Mouse (Mus musculus) layer of hippocampus, adult 9-11 months (tissue): ENCODE data around the gene Pde4dip.

Experiments used
- DNase-seq: peaks from one replicate; pipeline ENCODE4 v3.0.0; 2022

The Pde4dip gene

GRCm38 (mm10) chr3:97742841-97743240, 145.7 kb downstream of the Pde4dip start:
- DNase-seq: no peak

GRCm38 (mm10) chr3:97735575-97735974, 152.9 kb downstream of the Pde4dip start:
- DNase-seq: no peak

- no peak for DNase-seq
Observed at GRCm38 (mm10) chr3:97734259-97734658, 154.2 kb downstream of the Pde4dip start.

DNA sequence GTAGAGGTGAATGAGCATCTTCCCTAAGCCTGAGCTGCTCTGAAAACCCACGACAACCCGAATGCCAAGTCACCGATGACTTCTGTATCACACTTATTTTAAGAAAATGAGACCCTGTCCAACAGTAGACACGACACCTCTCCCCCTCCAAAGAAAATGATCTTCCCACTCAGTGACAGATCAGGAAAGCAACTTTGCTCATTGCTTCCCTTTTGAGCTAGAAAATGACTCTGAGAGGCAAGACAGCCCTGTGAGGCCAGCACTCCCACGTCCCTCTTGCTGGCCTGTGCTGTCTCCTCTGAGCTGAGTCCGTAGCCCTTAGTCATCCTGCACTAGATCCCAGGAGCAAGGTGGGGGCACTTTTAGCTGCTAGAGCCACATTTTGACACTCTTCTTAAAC, 155.9 kb downstream of the Pde4dip start:
- no peak for DNase-seq

- no peak for DNase-seq
Observed at GRCm38 (mm10) chr3:97730624-97731023, 157.9 kb downstream of the Pde4dip start.

DNA sequence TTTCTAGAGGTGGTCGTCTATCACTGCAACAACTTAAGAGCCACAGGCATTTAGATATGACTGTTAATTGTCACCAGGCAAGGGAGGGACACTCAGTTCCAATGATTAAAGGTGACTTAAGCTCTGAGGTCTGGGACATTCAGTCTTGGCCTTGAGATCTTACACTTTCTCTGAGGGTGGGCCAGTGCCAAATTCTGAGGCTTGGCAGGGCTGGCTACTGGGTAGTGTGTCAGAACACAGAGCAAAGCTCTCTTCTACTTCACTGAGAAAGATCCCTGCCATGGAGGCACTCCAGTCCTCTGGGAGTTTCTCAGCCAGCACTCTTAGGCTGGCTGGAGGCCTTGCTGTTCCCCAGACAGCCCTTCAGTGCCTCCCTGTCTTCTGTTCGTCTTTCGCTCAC, 158.4 kb downstream of the Pde4dip start:
- DNase-seq: no peak

GRCm38 (mm10) chr3:97727801-97728200, 160.7 kb downstream of the Pde4dip start:
- DNase-seq: no peak

- no peak for DNase-seq
Observed at GRCm38 (mm10) chr3:97719116-97719515, 169.4 kb downstream of the Pde4dip start.

DNA sequence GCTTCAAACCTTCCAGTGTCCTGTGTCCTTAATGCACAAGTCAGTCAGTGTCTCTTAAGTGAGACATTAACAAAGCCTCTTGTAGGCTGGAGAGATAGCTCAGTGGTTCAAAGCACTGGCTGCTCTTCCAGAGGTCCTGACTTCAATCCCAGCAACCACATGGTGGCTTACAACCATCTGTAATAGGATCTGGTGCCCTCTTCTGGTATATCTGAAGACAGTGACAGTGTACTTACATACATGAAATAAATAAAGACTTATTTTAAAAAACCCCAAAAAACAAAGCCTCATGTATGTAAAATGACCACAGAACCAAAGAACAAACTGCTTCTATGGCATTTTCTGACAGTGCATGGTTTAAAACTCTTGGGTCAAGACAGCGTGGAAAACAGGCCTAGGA, 172.6 kb downstream of the Pde4dip start:
- DNase-seq: no peak

- no peak for DNase-seq
Observed at GRCm38 (mm10) chr3:97710881-97711280, 177.6 kb downstream of the Pde4dip start.

DNA sequence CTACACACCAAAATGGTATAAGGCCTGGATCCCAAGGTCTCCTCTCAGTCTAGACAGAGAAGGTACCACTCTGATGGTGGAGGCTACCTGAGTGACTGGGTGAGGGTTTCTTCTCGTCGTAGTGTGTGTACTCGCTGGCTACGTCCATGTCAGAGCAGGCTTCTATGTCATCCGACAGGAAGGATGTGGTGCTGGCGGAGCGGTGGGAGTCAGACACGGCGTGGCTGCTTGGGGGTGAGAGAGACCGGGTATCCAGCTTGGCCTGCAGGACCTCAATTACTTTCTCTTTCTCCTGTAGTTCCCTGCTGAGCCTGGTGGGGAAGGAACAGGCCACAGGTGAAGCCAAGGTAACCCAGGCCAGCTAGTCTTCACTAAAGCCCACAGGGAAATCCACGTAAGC, 178.4 kb downstream of the Pde4dip start:
- DNase-seq: no peak

DNA sequence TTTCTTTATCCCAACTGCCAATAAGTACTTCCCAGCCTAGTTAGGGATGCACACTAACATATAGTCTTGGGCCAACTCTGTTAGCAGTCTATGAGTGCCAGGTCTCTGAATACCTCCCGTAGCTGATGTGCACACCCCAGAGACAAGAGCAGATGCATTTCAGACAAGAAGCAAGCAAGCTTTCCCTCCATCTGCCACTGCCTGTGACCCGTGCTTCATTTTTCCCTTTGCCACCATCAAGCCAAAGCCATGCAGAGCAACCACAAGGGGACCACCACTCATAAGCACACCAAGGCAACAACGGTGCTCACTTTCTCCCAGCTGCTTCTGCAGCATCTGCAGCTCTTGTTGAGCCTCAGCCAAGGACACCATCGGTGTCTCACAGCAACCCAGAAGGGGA, 181.9 kb downstream of the Pde4dip start:
- DNase-seq: no peak

GRCm38 (mm10) chr3:97705508-97705907, 183.0 kb downstream of the Pde4dip start:
- no peak for DNase-seq

DNA sequence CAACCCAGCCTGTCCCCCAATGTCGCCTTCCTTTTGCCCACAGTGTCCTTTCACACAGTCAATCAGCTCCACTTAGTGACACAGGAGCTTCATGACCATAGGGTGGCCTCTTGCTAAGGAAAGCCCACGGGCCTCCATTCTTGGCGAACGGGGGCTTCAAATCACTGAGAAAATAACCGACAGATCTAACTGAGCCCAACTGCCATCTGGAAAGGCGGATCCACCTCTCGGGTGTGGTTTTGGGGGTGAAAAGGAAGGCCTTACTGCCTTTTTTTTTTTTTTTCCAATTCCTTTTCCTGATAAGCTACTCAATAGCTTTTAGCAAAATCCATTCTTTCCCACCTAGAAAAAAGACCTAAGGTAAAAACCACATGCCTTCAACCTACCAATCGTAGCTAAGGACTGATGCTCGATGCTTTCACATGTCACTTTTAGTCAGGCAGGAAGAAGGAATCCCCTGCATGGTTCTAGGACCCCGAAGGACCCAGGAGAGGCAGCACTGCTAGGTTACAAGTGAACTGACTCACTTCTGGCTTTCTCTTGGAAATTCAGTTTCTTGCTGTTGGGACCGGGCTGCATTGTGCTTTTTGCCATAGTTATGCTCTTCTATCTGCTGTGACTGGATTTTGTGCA, 185.9 kb downstream of the Pde4dip start:
- DNase-seq: no peak

- DNase-seq: no peak
Observed at GRCm38 (mm10) chr3:97701198-97701597, 187.3 kb downstream of the Pde4dip start.

GRCm38 (mm10) chr3:97699061-97699460, 189.4 kb downstream of the Pde4dip start:
- DNase-seq: no peak

DNA sequence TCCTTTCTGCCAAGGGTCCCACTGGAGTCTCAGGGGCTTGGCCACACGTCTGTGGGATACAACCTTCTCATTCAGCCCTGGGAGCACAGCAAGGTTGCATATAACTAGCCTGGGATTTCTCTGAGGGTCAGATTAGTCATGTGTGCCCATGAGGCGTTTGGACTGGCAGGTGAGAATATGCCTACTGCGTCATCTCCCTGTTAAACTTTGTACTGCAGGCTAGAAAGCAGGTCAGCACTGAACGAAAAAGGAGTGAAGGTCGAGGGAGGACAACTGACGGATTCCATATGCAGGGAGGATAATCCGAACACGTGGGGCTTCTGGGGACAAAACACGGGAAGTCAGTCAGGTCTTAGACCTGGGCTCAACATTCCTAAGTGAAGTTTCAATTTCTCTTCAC, 191.2 kb downstream of the Pde4dip start:
- no peak for DNase-seq

DNA sequence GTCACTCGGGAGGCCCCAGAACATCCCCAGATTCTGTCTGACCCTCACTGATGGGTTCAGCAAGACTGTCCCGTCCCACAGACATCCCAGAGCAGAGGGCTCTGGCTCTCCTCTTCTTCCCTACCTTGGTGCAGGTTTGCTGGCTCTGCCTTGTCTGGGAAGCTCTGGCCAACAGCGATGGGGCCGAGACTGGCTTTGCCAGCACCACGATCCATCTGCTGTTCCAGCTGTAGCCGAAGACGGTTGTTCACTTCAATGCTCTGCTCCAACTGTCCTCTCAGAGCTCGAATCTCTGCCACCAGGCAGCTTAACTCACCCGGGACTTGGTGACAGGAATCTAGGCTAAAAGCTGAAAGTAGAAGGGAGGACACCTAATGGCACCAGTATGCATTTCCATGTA, 191.6 kb downstream of the Pde4dip start:
- no peak for DNase-seq

DNA sequence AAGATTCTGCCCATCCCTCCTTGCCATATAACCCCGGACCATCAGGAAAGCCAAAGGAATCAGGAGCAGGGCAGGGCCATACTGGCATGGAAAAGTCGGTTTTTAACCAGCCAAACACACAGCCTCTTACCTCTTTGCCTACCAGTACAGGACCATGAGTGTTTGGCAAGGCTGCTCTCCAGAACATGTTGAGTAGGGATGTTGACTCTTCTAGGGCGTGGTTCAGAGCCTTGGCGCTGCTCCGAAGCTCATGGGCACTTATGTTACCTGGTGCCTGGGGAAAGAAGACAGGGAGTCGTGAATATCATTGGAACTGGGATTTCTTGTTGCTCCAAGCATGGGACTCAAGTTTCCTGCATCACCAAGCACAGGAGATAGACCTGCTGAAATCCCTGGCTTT, 194.7 kb downstream of the Pde4dip start:
- DNase-seq: no peak

DNA sequence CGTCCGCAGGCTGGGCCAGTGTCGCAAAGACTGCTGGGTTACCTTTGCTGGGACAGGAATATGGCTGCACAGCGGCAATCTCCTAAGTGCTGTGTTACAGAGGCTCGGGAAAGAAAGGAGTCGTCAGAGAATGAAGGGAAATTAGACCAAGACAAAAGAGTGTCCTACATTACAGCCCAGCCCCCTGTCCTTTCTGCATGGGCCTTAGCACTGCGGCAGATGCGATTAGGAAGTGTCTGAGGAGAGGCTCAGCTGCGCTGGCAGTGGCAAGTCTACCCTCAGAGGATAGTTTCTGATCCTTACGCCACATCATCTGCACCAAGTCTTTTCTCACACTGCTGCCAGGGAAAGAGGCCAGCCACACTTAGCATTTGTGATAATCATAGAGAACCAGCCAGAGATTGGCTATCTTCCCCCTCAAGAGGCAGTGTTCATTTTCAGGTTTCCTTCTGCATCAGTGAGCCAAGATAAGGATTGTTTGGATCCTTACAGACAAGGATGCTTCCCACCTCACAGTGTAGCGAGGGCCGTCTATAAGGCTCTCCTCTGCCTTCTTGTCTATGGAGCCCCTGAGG, 197.0 kb downstream of the Pde4dip start:
- no peak for DNase-seq

- no peak for DNase-seq
Observed at GRCm38 (mm10) chr3:97690590-97690989, 197.9 kb downstream of the Pde4dip start.

DNA sequence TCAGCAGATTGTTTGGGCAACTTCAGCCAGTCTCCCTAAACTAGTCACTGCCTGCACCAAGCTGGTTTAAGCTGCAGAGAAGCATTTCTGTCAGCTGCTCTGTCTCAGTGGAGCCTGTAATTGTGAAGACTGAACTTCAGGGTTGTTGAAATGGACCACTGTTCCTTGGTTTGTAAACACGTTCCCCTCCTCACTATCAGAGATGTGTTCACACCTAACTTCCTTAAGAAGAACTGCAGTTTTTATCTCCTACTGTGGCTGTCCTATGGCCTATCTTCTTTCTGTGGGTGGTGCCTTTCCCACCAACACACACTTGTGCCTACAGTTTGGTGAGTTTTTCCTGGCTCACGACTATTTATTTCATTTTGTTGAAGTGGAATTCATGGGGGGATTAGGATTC, 199.2 kb downstream of the Pde4dip start:
- no peak for DNase-seq

DNA sequence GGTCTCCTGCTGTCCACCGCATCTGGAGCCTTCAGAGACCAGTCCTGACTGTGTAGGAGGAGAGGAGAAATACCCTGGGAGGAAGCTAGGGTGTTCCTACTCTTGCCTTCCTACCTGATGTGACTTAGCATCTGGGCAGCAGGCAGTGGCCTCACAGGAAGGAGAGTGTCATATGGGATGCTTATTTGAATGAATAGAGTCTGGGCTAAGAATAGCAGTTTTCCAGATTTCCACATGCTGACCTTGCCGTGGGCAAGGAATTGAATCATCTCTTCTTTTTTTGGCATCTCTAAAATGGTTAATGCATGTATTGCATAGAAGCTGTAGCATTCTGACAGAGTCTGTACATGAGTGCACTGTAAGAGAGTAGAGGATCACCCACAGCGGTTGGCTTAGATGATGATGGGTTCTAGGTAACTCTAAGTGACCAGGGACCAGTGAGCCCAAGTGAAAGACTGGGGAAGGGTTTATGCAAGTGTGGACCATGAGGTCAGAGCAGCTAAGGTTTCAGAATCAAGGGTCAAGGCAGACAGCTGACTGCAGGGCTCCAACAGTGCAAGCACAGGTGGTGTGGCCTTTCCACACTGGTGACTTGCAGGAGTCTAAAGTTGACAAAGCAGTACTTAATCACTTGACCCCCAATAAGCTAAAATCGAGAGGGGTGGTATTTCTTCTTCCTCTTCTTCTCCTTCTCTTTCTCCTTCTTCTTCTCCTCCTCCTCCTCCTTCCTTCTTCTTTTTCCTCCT, 202.0 kb downstream of the Pde4dip start:
- no peak for DNase-seq

- no peak for DNase-seq
Observed at GRCm38 (mm10) chr3:97683560-97684195, 204.8 kb downstream of the Pde4dip start.
